Mouse (Mus musculus): Measurements from ENCODE around the gene Nme7. TPM values are rescaled to one million over a fixed set of nuclear protein-coding genes. Genes with fewer than 3 reads are reported as not detected.
A peak's percentile ranks its signal among the peaks of the same experiment; 100 is the strongest.

Nme7 gene
- polyA plus RNA-seq, 1 experiment from 2014 or later = 29.9 TPM

- WGBS = 91% methylated on average over 2 of the region's 2 CpGs
- H3K27ac ChIP-seq (ENCODE audit: low read depth, low read length) = no peak overlapping the region
- no peaks in the 10 kb centered on the region for H3K9me3 ChIP-seq (ENCODE audit: control insufficient read depth, low read length)
- no peak for DNase-seq (ENCODE audit: low spot score, missing footprints)
- H3K36me3 ChIP-seq (ENCODE audit: control insufficient read depth, insufficient read depth, low read length) = no peaks in the 10 kb centered on the region
- H3K4me1 ChIP-seq (ENCODE audit: control insufficient read depth, insufficient read depth, low read length) = no peaks in the 10 kb centered on the region; the same call in 1 of the 2 replicates
- no peak overlapping the region for H3K4me3 ChIP-seq (ENCODE audit: low read depth, low read length)
- no peak overlapping the region for H3K9ac ChIP-seq (ENCODE audit: low read length)
- no peak overlapping the region for H3K4me2 ChIP-seq
- no peaks in the 10 kb centered on the region for H3K27me3 ChIP-seq (ENCODE audit: control insufficient read depth, insufficient read depth, low read length)
- ATAC-seq (ENCODE audit: low FRiP score) = no peak
Measured at GRCm38 (mm10) chr1:164324878-164325277, 21.0 kb downstream of the Nme7 start.

- 80% methylated on average over 6 of the region's 6 CpGs for WGBS
- Histone ChIP-seq H3K9ac (ENCODE audit: low read length) (no peak overlapping the region), H3K27ac (ENCODE audit: low read depth, low read length) (no peak overlapping the region), H3K4me2 (no peak overlapping the region), H3K27me3 (ENCODE audit: control insufficient read depth, insufficient read depth, low read length) (no peaks in the 10 kb centered on the region), H3K9me3 (ENCODE audit: control insufficient read depth, low read length) (no peaks in the 10 kb centered on the region), H3K4me1 (ENCODE audit: control insufficient read depth, insufficient read depth, low read length) (no peaks in the 10 kb centered on the region), H3K36me3 (ENCODE audit: control insufficient read depth, insufficient read depth, low read length) (no peaks in the 10 kb centered on the region), H3K4me3 (ENCODE audit: low read depth, low read length) (no peak overlapping the region)
- DNase-seq (ENCODE audit: low spot score, missing footprints) = no peak
- ATAC-seq (ENCODE audit: low FRiP score) = peak; percentile 33; the same call in 1 of the 2 replicates
Measured at GRCm38 (mm10) chr1:164326600-164327155, 22.8 kb downstream of the Nme7 start.

GRCm38 (mm10) chr1:164327764-164328163 lies 23.8 kb downstream of the Nme7 start:
- WGBS = 80% methylated on average over 7 of the region's 7 CpGs
- ATAC-seq (ENCODE audit: low FRiP score) = no peak
- H3K4me2 ChIP-seq = no peak overlapping the region
- no peak overlapping the region for H3K4me3 ChIP-seq (ENCODE audit: low read depth, low read length)
- H3K9ac ChIP-seq (ENCODE audit: low read length) = no peak overlapping the region
- H3K4me1 ChIP-seq (ENCODE audit: control insufficient read depth, insufficient read depth, low read length) = no peaks in the 10 kb centered on the region
- no peaks in the 10 kb centered on the region for H3K9me3 ChIP-seq (ENCODE audit: control insufficient read depth, low read length)
- DNase-seq (ENCODE audit: low spot score, missing footprints) = peak; percentile 80
- H3K36me3 ChIP-seq (ENCODE audit: control insufficient read depth, insufficient read depth, low read length) = no peaks in the 10 kb centered on the region
- no peak overlapping the region for H3K27ac ChIP-seq (ENCODE audit: low read depth, low read length)
- H3K27me3 ChIP-seq (ENCODE audit: control insufficient read depth, insufficient read depth, low read length) = no peaks in the 10 kb centered on the region

- DNase-seq (ENCODE audit: low spot score, missing footprints) (no peak), ATAC-seq (ENCODE audit: low FRiP score) (no peak)
- no peaks in the 10 kb centered on the region for H3K9me3 ChIP-seq (ENCODE audit: control insufficient read depth, low read length)
- H3K4me3 ChIP-seq (ENCODE audit: low read depth, low read length) = no peak overlapping the region
- peaks cover 3% of the 10 kb centered on the region; the same call in 1 of the 2 replicates for H3K36me3 ChIP-seq (ENCODE audit: control insufficient read depth, insufficient read depth, low read length)
- H3K27ac ChIP-seq (ENCODE audit: low read depth, low read length) = no peak overlapping the region
- 92% methylated on average over 11 of the region's 11 CpGs for WGBS
- H3K27me3 ChIP-seq (ENCODE audit: control insufficient read depth, insufficient read depth, low read length) = no peaks in the 10 kb centered on the region
- H3K9ac ChIP-seq (ENCODE audit: low read length) = no peak overlapping the region
- no peaks in the 10 kb centered on the region for H3K4me1 ChIP-seq (ENCODE audit: control insufficient read depth, insufficient read depth, low read length)
- H3K4me2 ChIP-seq = no peak overlapping the region
Measured at GRCm38 (mm10) chr1:164332559-164332958, 28.6 kb downstream of the Nme7 start.

- no peak for DNase-seq (ENCODE audit: low spot score, missing footprints)
- Histone ChIP-seq H3K4me2 (no peak overlapping the region), H3K27me3 (ENCODE audit: control insufficient read depth, insufficient read depth, low read length) (no peaks in the 10 kb centered on the region), H3K4me1 (ENCODE audit: control insufficient read depth, insufficient read depth, low read length) (no peaks in the 10 kb centered on the region), H3K9me3 (ENCODE audit: control insufficient read depth, low read length) (no peaks in the 10 kb centered on the region), H3K9ac (ENCODE audit: low read length) (no peak overlapping the region), H3K36me3 (ENCODE audit: control insufficient read depth, insufficient read depth, low read length) (peaks cover 3% of the 10 kb centered on the region; the same call in 1 of the 2 replicates), H3K4me3 (ENCODE audit: low read depth, low read length) (no peak overlapping the region), H3K27ac (ENCODE audit: low read depth, low read length) (no peak overlapping the region)
- ATAC-seq (ENCODE audit: low FRiP score) = no peak
- 93% methylated on average over 3 of the region's 3 CpGs for WGBS
Measured at GRCm38 (mm10) chr1:164335435-164335834, 31.5 kb downstream of the Nme7 start.

GRCm38 (mm10) chr1:164335846-164336245 lies 31.9 kb downstream of the Nme7 start:
- Histone ChIP-seq H3K9me3 (ENCODE audit: control insufficient read depth, low read length) (no peaks in the 10 kb centered on the region), H3K9ac (ENCODE audit: low read length) (no peak overlapping the region), H3K4me3 (ENCODE audit: low read depth, low read length) (no peak overlapping the region), H3K36me3 (ENCODE audit: control insufficient read depth, insufficient read depth, low read length) (peaks cover 3% of the 10 kb centered on the region; the same call in 1 of the 2 replicates), H3K4me1 (ENCODE audit: control insufficient read depth, insufficient read depth, low read length) (no peaks in the 10 kb centered on the region), H3K27ac (ENCODE audit: low read depth, low read length) (no peak overlapping the region), H3K4me2 (no peak overlapping the region), H3K27me3 (ENCODE audit: control insufficient read depth, insufficient read depth, low read length) (no peaks in the 10 kb centered on the region)
- no peak for DNase-seq (ENCODE audit: low spot score, missing footprints)
- 90% methylated on average over 4 of the region's 4 CpGs for WGBS
- no peak for ATAC-seq (ENCODE audit: low FRiP score)

GRCm38 (mm10) chr1:164342161-164342560 lies 38.2 kb downstream of the Nme7 start:
- Histone ChIP-seq H3K9ac (ENCODE audit: low read length) (no peak overlapping the region), H3K4me3 (ENCODE audit: low read depth, low read length) (no peak overlapping the region), H3K27ac (ENCODE audit: low read depth, low read length) (no peak overlapping the region), H3K36me3 (ENCODE audit: control insufficient read depth, insufficient read depth, low read length) (no peaks in the 10 kb centered on the region; the same call in 1 of the 2 replicates), H3K4me2 (no peak overlapping the region), H3K9me3 (ENCODE audit: control insufficient read depth, low read length) (no peaks in the 10 kb centered on the region; the same call in 1 of the 2 replicates), H3K27me3 (ENCODE audit: control insufficient read depth, insufficient read depth, low read length) (no peaks in the 10 kb centered on the region), H3K4me1 (ENCODE audit: control insufficient read depth, insufficient read depth, low read length) (no peaks in the 10 kb centered on the region)
- DNase-seq (ENCODE audit: low spot score, missing footprints) (no peak), ATAC-seq (ENCODE audit: low FRiP score) (no peak)
- 85% methylated on average over 3 of the region's 3 CpGs for WGBS

- H3K27me3 ChIP-seq (ENCODE audit: control insufficient read depth, insufficient read depth, low read length) = no peaks in the 10 kb centered on the region
- H3K9me3 ChIP-seq (ENCODE audit: control insufficient read depth, low read length) = no peaks in the 10 kb centered on the region
- H3K9ac ChIP-seq (ENCODE audit: low read length) = no peak overlapping the region
- DNase-seq (ENCODE audit: low spot score, missing footprints) (no peak), ATAC-seq (ENCODE audit: low FRiP score) (no peak)
- WGBS = 56% methylated on average over 3 of the region's 3 CpGs
- H3K4me2 ChIP-seq = no peak overlapping the region
- no peak overlapping the region for H3K4me3 ChIP-seq (ENCODE audit: low read depth, low read length)
- no peak overlapping the region for H3K27ac ChIP-seq (ENCODE audit: low read depth, low read length)
- H3K36me3 ChIP-seq (ENCODE audit: control insufficient read depth, insufficient read depth, low read length) = no peaks in the 10 kb centered on the region
- H3K4me1 ChIP-seq (ENCODE audit: control insufficient read depth, insufficient read depth, low read length) = no peaks in the 10 kb centered on the region
Measured at GRCm38 (mm10) chr1:164353443-164353842, 49.5 kb downstream of the Nme7 start.

GRCm38 (mm10) chr1:164357995-164358394 lies 54.1 kb downstream of the Nme7 start:
- WGBS = 55% methylated on average over 3 of the region's 3 CpGs

More at GRCm38 (mm10) chr1:164357995-164358394, 54.1 kb downstream of the Nme7 start:
- Histone ChIP-seq H3K4me2 (no peak overlapping the region), H3K27ac (ENCODE audit: low read depth, low read length) (no peak overlapping the region), H3K27me3 (ENCODE audit: control insufficient read depth, insufficient read depth, low read length) (no peaks in the 10 kb centered on the region), H3K9me3 (ENCODE audit: control insufficient read depth, low read length) (no peaks in the 10 kb centered on the region), H3K4me3 (ENCODE audit: low read depth, low read length) (no peak overlapping the region), H3K4me1 (ENCODE audit: control insufficient read depth, insufficient read depth, low read length) (peaks cover 8% of the 10 kb centered on the region; the same call in 1 of the 2 replicates), H3K36me3 (ENCODE audit: control insufficient read depth, insufficient read depth, low read length) (no peaks in the 10 kb centered on the region), H3K9ac (ENCODE audit: low read length) (no peak overlapping the region)
- no peak for DNase-seq (ENCODE audit: low spot score, missing footprints)
- no peak for ATAC-seq (ENCODE audit: low FRiP score)
